Mouse (Mus musculus) liver, embryonic 14.5 days (tissue): Measurements from ENCODE around the gene Zmynd8.

Source experiments
- CTCF ChIP-seq: IDR thresholded peaks from 2 replicates; pipeline ENCODE4 v1.5.1; 2016; ENCODE audit warnings: antibody characterized with exemption, low read depth, control low read depth
- EP300 ChIP-seq: IDR thresholded peaks from 2 replicates; pipeline ENCODE4 v1.6.1; 2016; ENCODE audit warnings: antibody characterized with exemption, low read depth

GRCm38 (mm10) chr2:165791657-165792056 lies 107.2 kb downstream of the Zmynd8 start:
- TF ChIP-seq EP300 (no peak), CTCF (peak; percentile 92)
